Mouse (Mus musculus) embryonic facial prominence, embryonic 10.5 days (tissue): ENCODE measurements around the gene Rasgrf2. TPM values are rescaled to one million over a fixed set of nuclear protein-coding genes. Genes with fewer than 3 reads are reported as not detected.

ENCODE experiments used
- DNase-seq: peaks from one replicate; pipeline ENCODE4 v3.0.0-alpha.2; 2017; ENCODE audit warnings: low spot score
- H3K27ac ChIP-seq: fragments of 300-500 bp; sonication (generic); replicated peaks from 2 replicates; pipeline ENCODE4 v1.5.1; 2016; ENCODE audit warnings: mild to moderate bottlenecking
- H3K27me3 ChIP-seq: fragments of 300-500 bp; sonication (generic); replicated peaks from 2 replicates; pipeline ENCODE4 v1.6.1; 2016; ENCODE audit warnings: low read depth, mild to moderate bottlenecking; ENCODE audit not compliant: poor library complexity, severe bottlenecking
- H3K36me3 ChIP-seq: fragments of 300-500 bp; sonication (generic); replicated peaks from 2 replicates; pipeline ENCODE4 v1.6.1; 2016; ENCODE audit warnings: mild to moderate bottlenecking, moderate library complexity
- H3K4me1 ChIP-seq: fragments of 300-500 bp; sonication (generic); 2 replicates; pipeline ENCODE4 v1.6.1; 2016
- H3K4me3 ChIP-seq: fragments of 300-500 bp; sonication (generic); 2 replicates; pipeline ENCODE4 v1.5.1; 2016; ENCODE audit warnings: mild to moderate bottlenecking, moderate library complexity
- H3K9me3 ChIP-seq: fragments of 300-500 bp; sonication (generic); 2 replicates; pipeline ENCODE4 v1.6.1; 2016; ENCODE audit warnings: mild to moderate bottlenecking
- WGBS: fragments of 180-500 bp; shearing (Covaris S2); methylation state at CpG from one replicate; pipeline ENCODE4 v1.1.7; 2016; 5-methylcytosine and 5-hydroxymethylcytosine counted together
- polyA plus RNA-seq: library from polyadenylated mRNA; unstranded; fragments of >200 nt; fragmentation: Nextera tagmentation; extraction: Ambion mirVana; gene quantifications from 2 replicates; pipeline ENCODE4 v1.2.1, GENCODE M21; 2016

The Rasgrf2 gene
- polyA plus RNA-seq, 1 experiment from 2014 or later = 0.04 TPM

DNA sequence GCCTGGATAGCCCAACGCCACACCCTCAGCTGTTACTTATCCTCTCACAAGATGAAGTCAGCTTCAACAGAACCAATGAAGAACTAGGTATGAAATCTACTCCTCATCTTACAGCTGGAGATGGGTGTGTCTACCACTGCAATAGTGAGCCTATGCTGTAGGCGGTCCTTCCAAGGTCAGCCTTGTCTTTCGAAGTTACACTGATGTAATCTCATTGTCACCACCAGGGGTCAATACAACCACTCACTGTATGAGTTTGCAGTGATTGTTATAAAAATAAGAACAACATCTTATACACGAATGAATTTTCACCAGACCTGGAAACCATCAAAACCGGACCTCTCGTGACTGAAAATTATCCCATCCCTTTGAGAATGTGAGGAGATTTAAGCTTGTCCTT, 238.3 kb downstream of the Rasgrf2 start:
- Histone ChIP-seq H3K27me3 (no peaks in the 10 kb centered on the region), H3K36me3 (no peaks in the 10 kb centered on the region), H3K27ac (no peak overlapping the region), H3K9me3 (no peaks in the 10 kb centered on the region), H3K4me1 (no peaks in the 10 kb centered on the region), H3K4me3 (no peak overlapping the region)
- 77% methylated on average over 6 of the region's 6 CpGs for WGBS
- no peak for DNase-seq

GRCm38 (mm10) chr13:91890031-91890619, 241.3 kb downstream of the Rasgrf2 start:
- Histone ChIP-seq H3K4me1 (no peaks in the 10 kb centered on the region), H3K9me3 (no peaks in the 10 kb centered on the region), H3K27me3 (no peaks in the 10 kb centered on the region), H3K36me3 (no peaks in the 10 kb centered on the region), H3K27ac (no peak overlapping the region), H3K4me3 (no peak overlapping the region)
- 89% methylated on average over 6 of the region's 6 CpGs for WGBS
- no peak for DNase-seq

- 91% methylated on average over 5 of the region's 5 CpGs for WGBS
- no peaks in the 10 kb centered on the region for H3K4me1 ChIP-seq
- H3K27ac ChIP-seq = no peak overlapping the region
- H3K4me3 ChIP-seq = no peak overlapping the region
- no peaks in the 10 kb centered on the region for H3K27me3 ChIP-seq
- H3K9me3 ChIP-seq = no peaks in the 10 kb centered on the region
- DNase-seq = no peak
- H3K36me3 ChIP-seq = no peaks in the 10 kb centered on the region
Measured at GRCm38 (mm10) chr13:91884714-91885386, 246.6 kb downstream of the Rasgrf2 start.

DNA sequence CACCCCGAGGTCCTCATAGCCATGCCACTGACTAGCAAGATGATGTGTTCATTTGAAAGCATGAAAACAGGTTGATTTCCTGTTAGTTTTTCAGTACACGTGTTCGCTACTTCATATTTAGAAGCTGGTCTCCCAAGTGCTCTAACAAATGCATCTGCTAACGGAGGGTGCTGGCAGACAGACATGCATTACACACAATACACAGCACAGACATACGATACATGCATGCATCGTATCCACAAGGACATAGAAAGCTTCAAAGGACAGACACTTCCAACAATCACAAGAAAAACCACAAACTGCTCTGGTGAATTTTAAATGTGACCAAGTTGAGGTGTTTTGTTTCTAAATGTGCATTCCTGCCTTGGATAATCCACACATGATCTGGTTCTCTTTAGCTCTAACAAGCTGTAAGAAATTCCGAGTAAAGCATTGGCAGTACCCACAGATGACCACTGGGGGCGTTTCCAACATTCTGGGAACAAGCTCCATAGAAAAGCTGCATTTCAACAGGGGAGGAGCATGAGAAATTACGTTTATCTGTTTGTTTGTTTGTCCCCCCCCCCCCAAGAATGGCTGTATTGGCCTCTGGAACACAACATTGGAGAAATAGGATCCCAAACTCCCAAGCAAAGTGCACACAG, 249.5 kb downstream of the Rasgrf2 start:
- no peaks in the 10 kb centered on the region for H3K4me1 ChIP-seq
- H3K27ac ChIP-seq = no peak overlapping the region
- no peaks in the 10 kb centered on the region for H3K36me3 ChIP-seq
- 61% methylated on average over 9 of the region's 9 CpGs for WGBS
- no peaks in the 10 kb centered on the region for H3K9me3 ChIP-seq
- peak; percentile 63 for DNase-seq
- no peak overlapping the region for H3K4me3 ChIP-seq
- H3K27me3 ChIP-seq = no peaks in the 10 kb centered on the region

DNA sequence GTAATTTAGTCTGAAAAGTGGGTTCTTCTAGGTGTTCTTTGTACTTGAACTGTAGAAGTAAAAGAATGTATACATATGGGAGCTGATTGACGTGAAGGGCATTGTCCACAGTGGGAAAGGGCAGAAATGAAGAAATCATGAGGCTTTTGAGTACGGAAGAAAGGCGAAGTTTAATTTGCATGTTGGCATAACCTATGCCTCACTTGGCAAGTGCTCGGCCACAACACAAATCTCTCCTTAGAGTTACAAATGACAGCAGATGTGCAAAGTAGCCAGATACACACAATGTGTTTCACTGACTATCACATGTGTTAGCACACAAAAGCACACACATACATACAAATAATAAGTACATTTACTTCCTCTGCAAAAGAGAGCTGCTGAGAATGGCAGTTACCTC, 251.2 kb downstream of the Rasgrf2 start:
- no peaks in the 10 kb centered on the region for H3K27me3 ChIP-seq
- no peak overlapping the region for H3K27ac ChIP-seq
- no peaks in the 10 kb centered on the region for H3K4me1 ChIP-seq
- no peaks in the 10 kb centered on the region for H3K9me3 ChIP-seq
- no peaks in the 10 kb centered on the region for H3K36me3 ChIP-seq
- no peak for DNase-seq
- no peak overlapping the region for H3K4me3 ChIP-seq
- WGBS = 91% methylated on average over 4 of the region's 4 CpGs

- WGBS = 83% methylated on average over 3 of the region's 3 CpGs
- Histone ChIP-seq H3K27me3 (no peaks in the 10 kb centered on the region), H3K4me1 (peaks cover 15% of the 10 kb centered on the region), H3K9me3 (no peaks in the 10 kb centered on the region), H3K4me3 (no peak overlapping the region), H3K27ac (no peak overlapping the region), H3K36me3 (no peaks in the 10 kb centered on the region)
- no peak for DNase-seq
Measured at GRCm38 (mm10) chr13:91877996-91878395, 253.5 kb downstream of the Rasgrf2 start.

- Histone ChIP-seq H3K4me3 (no peak overlapping the region), H3K4me1 (peaks cover 15% of the 10 kb centered on the region), H3K36me3 (no peaks in the 10 kb centered on the region), H3K27ac (no peak overlapping the region), H3K9me3 (no peaks in the 10 kb centered on the region), H3K27me3 (no peaks in the 10 kb centered on the region)
- 92% methylated on average over 10 of the region's 10 CpGs for WGBS
- DNase-seq = no peak
Measured at GRCm38 (mm10) chr13:91877350-91877749, 254.1 kb downstream of the Rasgrf2 start.

DNA sequence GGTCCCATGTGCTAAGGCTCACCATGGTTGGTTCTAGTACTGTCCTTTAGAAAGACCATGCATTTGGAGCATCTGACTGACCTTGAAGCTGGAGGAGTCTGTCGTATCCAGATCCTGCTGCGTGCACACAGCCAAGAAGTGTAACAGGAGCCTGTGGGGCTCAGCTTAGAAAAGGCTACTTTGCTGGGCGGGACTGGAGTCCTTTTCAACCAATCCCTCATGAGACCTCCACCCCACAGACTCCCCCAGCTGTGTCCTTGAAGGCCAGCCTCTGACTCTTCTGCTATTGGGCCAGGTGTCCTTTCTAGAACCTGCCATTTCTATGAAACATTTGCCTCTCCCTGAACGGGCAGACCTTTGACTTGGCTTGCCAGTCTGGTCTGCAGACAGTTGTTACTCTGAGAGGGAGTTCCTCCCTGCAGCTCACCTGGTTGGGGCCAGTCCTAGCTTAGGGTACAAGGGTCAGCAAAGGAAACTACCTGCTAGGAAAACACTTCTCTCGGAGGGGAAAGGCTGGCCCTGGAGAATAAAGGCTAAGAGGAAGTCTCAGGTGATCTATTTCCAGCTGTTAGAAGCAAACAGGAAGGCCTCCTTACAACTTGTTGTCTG, 254.6 kb downstream of the Rasgrf2 start, which contains the start of gene Ckmt2:
Gene Ckmt2, minus strand, starts transcription at position 145 of the 609 bp plus-strand sequence.
- Histone ChIP-seq H3K4me3 (no peak within 1 kb of the TSS), H3K9me3 (no peaks in the 10 kb centered on the region), H3K27me3 (no peaks in the 10 kb centered on the region), H3K27ac (no peak within 1 kb of the TSS), H3K36me3 (no peaks in the 10 kb centered on the region), H3K4me1 (peaks cover 15% of the 10 kb centered on the region)
- DNase-seq = no peak
- WGBS = 76% methylated on average over 5 of the region's 5 CpGs

DNA sequence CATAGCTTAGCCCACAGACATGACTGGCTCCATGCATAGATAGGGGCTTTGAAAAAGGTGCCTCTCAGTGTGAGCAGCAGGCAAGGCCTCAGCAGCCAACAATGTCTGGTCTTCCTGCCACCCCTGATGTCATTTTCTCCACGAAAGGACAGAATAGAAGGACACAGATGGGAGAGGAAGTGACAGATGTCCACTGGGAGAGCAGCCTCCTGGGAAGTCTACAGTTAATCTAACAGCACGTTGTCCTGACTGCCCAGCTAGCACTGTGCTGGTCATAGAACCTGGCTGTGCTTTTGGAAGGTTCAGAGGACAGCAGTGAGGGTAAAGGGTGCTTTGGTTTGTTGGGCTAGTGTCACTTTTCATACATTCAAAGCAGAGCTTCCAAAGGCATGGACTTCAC, 255.9 kb downstream of the Rasgrf2 start:
- 53% methylated on average over 2 of the region's 2 CpGs for WGBS
- Histone ChIP-seq H3K27ac (no peak overlapping the region), H3K36me3 (no peaks in the 10 kb centered on the region), H3K4me1 (peaks cover 15% of the 10 kb centered on the region), H3K27me3 (no peaks in the 10 kb centered on the region), H3K9me3 (no peaks in the 10 kb centered on the region), H3K4me3 (no peak overlapping the region)
- no peak for DNase-seq

GRCm38 (mm10) chr13:91874565-91874964, 256.9 kb downstream of the Rasgrf2 start:
- 87% methylated on average over 7 of the region's 7 CpGs for WGBS

DNA sequence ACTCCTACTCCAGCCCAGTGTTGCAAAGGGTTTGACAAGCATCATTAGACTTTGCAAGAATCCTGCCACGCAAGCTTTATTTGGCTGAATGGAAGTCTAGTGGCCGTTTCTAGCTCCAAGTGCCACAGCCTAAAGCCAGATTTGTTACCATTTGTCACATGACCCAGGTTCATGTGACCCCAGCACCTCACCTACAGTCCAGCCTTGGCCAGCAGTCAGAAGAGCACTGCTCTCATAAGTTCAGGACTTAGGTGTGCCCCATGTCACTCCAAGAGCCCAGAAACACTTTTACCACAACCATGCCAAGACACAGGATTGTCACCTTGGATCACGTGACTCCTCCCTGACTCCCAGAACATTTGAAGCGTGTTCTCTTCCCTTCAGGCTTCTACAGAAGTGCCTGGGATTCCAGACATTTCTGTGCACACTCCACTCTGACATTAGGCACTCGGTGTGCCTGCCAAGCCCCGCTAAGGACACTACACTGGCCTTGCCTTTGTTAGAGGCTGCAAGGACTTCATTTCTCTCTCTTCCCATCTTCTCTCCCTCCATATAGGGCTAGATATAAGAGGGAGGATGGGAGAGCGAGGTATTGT, 257.6 kb downstream of the Rasgrf2 start:
- 81% methylated on average over 7 of the region's 7 CpGs for WGBS
- no peaks in the 10 kb centered on the region for H3K27me3 ChIP-seq

More at GRCm38 (mm10) chr13:91874565-91874964, 256.9 kb downstream of the Rasgrf2 start:
- H3K9me3 ChIP-seq = no peaks in the 10 kb centered on the region
- no peaks in the 10 kb centered on the region for H3K27me3 ChIP-seq
- DNase-seq = no peak
- peaks cover 15% of the 10 kb centered on the region for H3K4me1 ChIP-seq
- no peak overlapping the region for H3K27ac ChIP-seq
- no peak overlapping the region for H3K4me3 ChIP-seq
- no peaks in the 10 kb centered on the region for H3K36me3 ChIP-seq

DNA sequence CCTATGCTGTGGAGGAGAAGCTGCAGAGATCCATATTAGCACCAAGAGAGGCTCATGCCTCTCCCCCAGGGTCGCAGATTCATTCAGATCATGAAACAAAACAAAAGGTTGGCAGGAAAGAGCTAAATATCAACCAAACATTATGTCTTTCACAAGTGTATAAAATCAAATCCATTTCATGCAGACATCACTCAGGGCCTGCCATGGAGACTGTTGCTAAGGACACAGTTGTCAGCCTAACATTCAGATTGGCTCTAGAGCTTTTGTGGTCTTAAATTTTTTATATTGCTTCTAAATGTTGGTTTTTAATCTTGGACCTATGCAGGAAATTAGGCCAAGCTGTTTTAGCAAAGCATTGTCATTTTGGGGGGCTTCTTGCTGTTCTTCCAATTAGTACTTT, 262.9 kb downstream of the Rasgrf2 start:
- 91% methylated on average over 1 of the region's 1 CpGs for WGBS
- Histone ChIP-seq H3K4me3 (no peak overlapping the region), H3K9me3 (no peaks in the 10 kb centered on the region), H3K4me1 (no peaks in the 10 kb centered on the region), H3K36me3 (no peaks in the 10 kb centered on the region), H3K27ac (no peak overlapping the region), H3K27me3 (no peaks in the 10 kb centered on the region)
- DNase-seq = no peak

More for the DNA sequence above, 257.6 kb downstream of the Rasgrf2 start:
- Histone ChIP-seq H3K9me3 (no peaks in the 10 kb centered on the region), H3K4me3 (no peak overlapping the region), H3K27ac (no peak overlapping the region), H3K36me3 (no peaks in the 10 kb centered on the region), H3K4me1 (peaks cover 15% of the 10 kb centered on the region)
- DNase-seq = no peak
